In genomic region chr8:105856168-105856835, GRCm38 (mm10) we compare ENCODE assay signal across 9 mouse cellular contexts. TPM values are rescaled to one million over a fixed set of nuclear protein-coding genes. Genes with fewer than 3 reads are reported as not detected.
A peak's percentile ranks its signal among the peaks of the same experiment; 100 is the strongest.
DNase-seq lines count a peak whose midpoint lies in the region; ATAC-seq and TF ChIP-seq lines count a peak whose summit lies in the region.
"Had no signal": no experiment of that assay in that cellular context is flagged by ENCODE, and none has a peak within 500 bp of the region (broad histone marks: within the 10 kb centered on the region; RNA-seq: fewer than 3 reads in every experiment).

No protein-coding gene starts in this region.

- H3K36me3 ChIP-seq in heart, embryonic 15.5 days = no peaks in the 10 kb centered on the region
- H3K36me3 ChIP-seq in ES-Bruce4 (ENCODE audit: control insufficient read depth, insufficient read depth, low read length, poor library complexity, severe bottlenecking) = peaks cover 3% of the 10 kb centered on the region; the same call in 1 of the 2 replicates
- H3K36me3 ChIP-seq in forebrain, embryonic 15.5 days = no peaks in the 10 kb centered on the region
- H3K36me3 ChIP-seq in liver, embryonic 16.5 days (ENCODE audit: control insufficient read depth, insufficient read depth) = peaks cover 2% of the 10 kb centered on the region; the same call in 1 of the 2 replicates

- H3K4me1 ChIP-seq in heart, embryonic 15.5 days (replicated peaks) = peaks cover 39% of the 10 kb centered on the region
- peaks cover 1% of the 10 kb centered on the region for H3K4me1 ChIP-seq in ES-Bruce4 (ENCODE audit: control insufficient read depth, insufficient read depth, low read length)
- peaks cover 49% of the 10 kb centered on the region for H3K4me1 ChIP-seq in forebrain, embryonic 15.5 days
- H3K4me1 ChIP-seq in liver, embryonic 16.5 days (ENCODE audit: control insufficient read depth, low read depth, low read length) = peaks cover 48% of the 10 kb centered on the region

- WGBS in heart, embryonic 15.5 days = 11% methylated on average over 15 of the region's 15 CpGs
- WGBS in forebrain, embryonic 15.5 days = 27% methylated on average over 15 of the region's 15 CpGs
- 14% methylated on average over 15 of the region's 15 CpGs for WGBS in liver, embryonic 16.5 days (ENCODE audit: insufficient replicate concordance)

- H3K9ac ChIP-seq in heart, embryonic 15.5 days = peak overlapping the region; percentile 80
- peak overlapping the region; percentile 83 for H3K9ac ChIP-seq in ES-Bruce4 (ENCODE audit: low read depth, poor library complexity, severe bottlenecking)
- peak overlapping the region; percentile 85 for H3K9ac ChIP-seq in forebrain, embryonic 15.5 days (replicated peaks)
- H3K9ac ChIP-seq in liver, embryonic 16.5 days (ENCODE audit: low read depth, low read length) = peak overlapping the region; percentile 87

- H3K9me3 ChIP-seq in heart, embryonic 15.5 days (replicated peaks) = no peaks in the 10 kb centered on the region
- H3K9me3 ChIP-seq in ES-Bruce4 (replicated peaks; ENCODE audit: control insufficient read depth, insufficient read depth, low read length, poor library complexity, severe bottlenecking) = no peaks in the 10 kb centered on the region
- H3K9me3 ChIP-seq in forebrain, embryonic 15.5 days = no peaks in the 10 kb centered on the region
- no peaks in the 10 kb centered on the region for H3K9me3 ChIP-seq in liver, embryonic 16.5 days (replicated peaks; ENCODE audit: control insufficient read depth, low read length)

- peak overlapping the region; percentile 88 for H3K27ac ChIP-seq in heart, embryonic 15.5 days
- H3K27ac ChIP-seq in ES-Bruce4 (ENCODE audit: insufficient read depth, low read length) = no peak overlapping the region
- peak overlapping the region; percentile 81; the same call in 1 of the 2 replicates for H3K27ac ChIP-seq in forebrain, embryonic 15.5 days (replicated peaks)
- peak overlapping the region; percentile 86 for H3K27ac ChIP-seq in liver, embryonic 16.5 days (ENCODE audit: low read length)

- no peak for DNase-seq in heart, postnatal 14 days
- no peak for DNase-seq in adrenal gland, postnatal 36 days
- no peak for DNase-seq in layer of hippocampus, adult 9-11 months
- DNase-seq in natural killer cell, adult 2 months (ENCODE audit: low spot score in 2 of 2) = no peak

- ATAC-seq in heart, embryonic 15.5 days (replicated peaks; ENCODE audit: insufficient number of reproducible peaks, insufficient read depth, low FRiP score, low read depth) = no peak
- no peak for ATAC-seq in forebrain, embryonic 15.5 days (replicated peaks)
- ATAC-seq in liver, embryonic 16.5 days (ENCODE audit: low read depth) = no peak

- intact Hi-C loops in heart, postnatal 14 days (cut with DNase I) = loop anchor here (5.0 kb wide), 1 partner anchor 36 kb away; the partner anchor contains the start of gene Nrn1l

- H3K4me2 ChIP-seq in heart, embryonic 15.5 days = peak overlapping the region; percentile 95
- peak overlapping the region; percentile 99 for H3K4me2 ChIP-seq in forebrain, embryonic 15.5 days (replicated peaks)
- peak overlapping the region; percentile 94 for H3K4me2 ChIP-seq in liver, embryonic 16.5 days (ENCODE audit: low read depth, low read length)

- no peaks in the 10 kb centered on the region for H3K27me3 ChIP-seq in heart, embryonic 15.5 days
- no peaks in the 10 kb centered on the region for H3K27me3 ChIP-seq in ES-Bruce4 (ENCODE audit: control insufficient read depth, insufficient read depth, low read length, poor library complexity, severe bottlenecking)
- H3K27me3 ChIP-seq in forebrain, embryonic 15.5 days = no peaks in the 10 kb centered on the region
- no peaks in the 10 kb centered on the region for H3K27me3 ChIP-seq in liver, embryonic 16.5 days (ENCODE audit: control insufficient read depth, insufficient read depth, low read depth, low read length)

- no peak for TF ChIP-seq POLR2A in ES-Bruce4 (IDR thresholded peaks at IDR 0.05; ENCODE audit: insufficient read depth, low read length)

- no peak for TF ChIP-seq EP300 in ES-Bruce4 (IDR thresholded peaks at IDR 0.05; ENCODE audit: insufficient read depth, low read depth, low read length)

- TF ChIP-seq CTCF in ES-Bruce4 (IDR thresholded peaks at IDR 0.05; ENCODE audit: low read depth, low read length) = no peak

- peak overlapping the region; percentile 78 for H3K4me3 ChIP-seq in heart, embryonic 15.5 days
- peak overlapping the region; percentile 94 for H3K4me3 ChIP-seq in ES-Bruce4 (ENCODE audit: low read depth, low read length)
- H3K4me3 ChIP-seq in forebrain, embryonic 15.5 days = peak overlapping the region; percentile 92
- H3K4me3 ChIP-seq in liver, embryonic 16.5 days (ENCODE audit: low read depth, low read length) = peak overlapping the region; percentile 79

RNA-seq across cellular contexts. Expression of gene Thap11, which starts 1.4 kb away (rescaled TPM):
- 44.7 and 52.5 TPM in 2 replicates for polyA plus RNA-seq in heart, embryonic 15.5 days (2015; fragmentation: Nextera tagmentation; extraction: Ambion mirVana)
- 10 to 100 TPM; 27.5 to 29.1 TPM for total RNA-seq in heart, postnatal 14 days (2021)
- polyA plus RNA-seq in ES-Bruce4 (2011; ENCODE audit: insufficient read depth, insufficient read length, low read depth, missing spikeins) = 29.6 and 31.0 TPM in 2 replicates
- polyA plus RNA-seq in forebrain, embryonic 15.5 days (2015; fragmentation: Nextera tagmentation; extraction: Ambion mirVana) = 70.5 and 73.6 TPM in 2 replicates
- polyA plus RNA-seq in liver, embryonic 16.5 days (2015; fragmentation: Nextera tagmentation; extraction: Ambion mirVana) = 25.4 and 26.4 TPM in 2 replicates
- total RNA-seq in adrenal gland, postnatal 36 days (2021) = 10 to 100 TPM; 40.0 to 41.1 TPM

RNA-seq across cellular contexts. Expression of gene Cenpt, which starts 3.2 kb away (rescaled TPM):
- 30.1 and 36.8 TPM in 2 replicates for polyA plus RNA-seq in heart, embryonic 15.5 days (2015; fragmentation: Nextera tagmentation; extraction: Ambion mirVana)
- total RNA-seq in heart, postnatal 14 days (2021) = 1 to 10 TPM; 3.2 to 4.2 TPM
- 86.3 and 97.6 TPM in 2 replicates for polyA plus RNA-seq in ES-Bruce4 (2011; ENCODE audit: insufficient read depth, insufficient read length, low read depth, missing spikeins)
- polyA plus RNA-seq in forebrain, embryonic 15.5 days (2015; fragmentation: Nextera tagmentation; extraction: Ambion mirVana) = 65.0 and 66.4 TPM in 2 replicates
- 19.1 and 20.5 TPM in 2 replicates for polyA plus RNA-seq in liver, embryonic 16.5 days (2015; fragmentation: Nextera tagmentation; extraction: Ambion mirVana)
- total RNA-seq in adrenal gland, postnatal 36 days (2021) = 1 to 10 TPM; 4.3 to 9.6 TPM

RNA-seq across cellular contexts. Expression of gene Nutf2, which starts 4.1 kb away (rescaled TPM):
- polyA plus RNA-seq in heart, embryonic 15.5 days (2015; fragmentation: Nextera tagmentation; extraction: Ambion mirVana) = 154 and 173 TPM in 2 replicates
- total RNA-seq in heart, postnatal 14 days (2021) = 10 to 100 TPM; 27.2 to 34.3 TPM
- 29.9 and 30.2 TPM in 2 replicates for polyA plus RNA-seq in ES-Bruce4 (2011; ENCODE audit: insufficient read depth, insufficient read length, low read depth, missing spikeins)
- 189 and 218 TPM in 2 replicates for polyA plus RNA-seq in forebrain, embryonic 15.5 days (2015; fragmentation: Nextera tagmentation; extraction: Ambion mirVana)
- 88.9 and 95.7 TPM in 2 replicates for polyA plus RNA-seq in liver, embryonic 16.5 days (2015; fragmentation: Nextera tagmentation; extraction: Ambion mirVana)
- total RNA-seq in adrenal gland, postnatal 36 days (2021) = 10 to 100 TPM; 43.2 to 43.8 TPM

RNA-seq across cellular contexts. Expression of gene Edc4, which starts 24.4 kb away (rescaled TPM):
- polyA plus RNA-seq in heart, embryonic 15.5 days (2015; fragmentation: Nextera tagmentation; extraction: Ambion mirVana) = 25.3 and 34.7 TPM in 2 replicates
- total RNA-seq in heart, postnatal 14 days (2021) = 10 to 100 TPM; 26.8 to 28.4 TPM
- polyA plus RNA-seq in ES-Bruce4 (2011; ENCODE audit: insufficient read depth, insufficient read length, low read depth, missing spikeins) = 45.2 and 51.6 TPM in 2 replicates
- polyA plus RNA-seq in forebrain, embryonic 15.5 days (2015; fragmentation: Nextera tagmentation; extraction: Ambion mirVana) = 55.6 and 59.1 TPM in 2 replicates
- 15.9 and 17.4 TPM in 2 replicates for polyA plus RNA-seq in liver, embryonic 16.5 days (2015; fragmentation: Nextera tagmentation; extraction: Ambion mirVana)
- 10 to 100 TPM; 31.6 to 38.2 TPM for total RNA-seq in adrenal gland, postnatal 36 days (2021)

RNA-seq across cellular contexts. Expression of gene Tsnaxip1, which starts 28.8 kb away (rescaled TPM):
- polyA plus RNA-seq in heart, embryonic 15.5 days (2015; fragmentation: Nextera tagmentation; extraction: Ambion mirVana) = 0.06 and 0.29 TPM in 2 replicates
- total RNA-seq in heart, postnatal 14 days (2021) = under 1 TPM in 1 of 2 experiments, not detected in 1; 0.38 TPM
- polyA plus RNA-seq in ES-Bruce4 (2011; ENCODE audit: insufficient read depth, insufficient read length, low read depth, missing spikeins) = 0.33 TPM in 1 of 2 replicates, not detected in the other
- 0.61 and 0.84 TPM in 2 replicates for polyA plus RNA-seq in forebrain, embryonic 15.5 days (2015; fragmentation: Nextera tagmentation; extraction: Ambion mirVana)
- 0.07 TPM in 2 replicates for polyA plus RNA-seq in liver, embryonic 16.5 days (2015; fragmentation: Nextera tagmentation; extraction: Ambion mirVana)
- total RNA-seq in adrenal gland, postnatal 36 days (2021) = not detected
- total RNA-seq: gastrocnemius, postnatal 10 days had no signal
